Mouse (Mus musculus) cerebellum, adult (tissue): ENCODE measurements at regions not wholly inside any gene's neighbourhood (a gene's known extent, or its start where the extent isn't known, plus 50 kb on each side); places are given as distances from the start of the nearest gene placed in this dataset.

ENCODE experiments used
- ATAC-seq: cut with Nextera tagmentation; 2 replicates; pipeline ENCODE4 v1.9.2; 2017; ENCODE audit warnings: mild to moderate bottlenecking, moderate library complexity, mixed read lengths; ENCODE audit not compliant: insufficient number of reproducible peaks, low FRiP score, low TSS enrichment

GRCm38 (mm10) chr16:93147525-93148222 is 321.7 kb upstream of the Runx1 start:
- ATAC-seq, result no peak

- no peak for ATAC-seq
Measured at GRCm38 (mm10) chr16:93146812-93147211, 320.9 kb upstream of the Runx1 start.

DNA sequence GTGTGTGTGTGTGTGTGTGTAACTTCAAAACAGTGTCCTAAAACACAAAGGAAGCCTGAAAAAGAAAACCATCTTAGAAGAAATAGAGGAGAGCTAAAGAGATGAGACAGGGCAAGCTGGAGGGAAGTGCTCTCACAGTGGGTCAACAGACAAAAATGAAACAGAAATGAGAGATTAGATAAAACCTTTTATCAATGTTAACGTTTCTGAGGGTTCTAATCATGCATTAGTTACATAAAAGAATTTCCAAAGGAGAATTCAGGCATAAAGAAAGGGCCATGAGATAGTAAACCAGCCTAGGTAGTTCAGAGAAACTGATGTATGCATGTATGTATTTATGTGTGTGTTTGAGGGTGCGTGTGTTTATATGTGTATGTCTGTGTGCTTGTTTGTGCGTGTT is 319.7 kb upstream of the Runx1 start:
- no peak for ATAC-seq

DNA sequence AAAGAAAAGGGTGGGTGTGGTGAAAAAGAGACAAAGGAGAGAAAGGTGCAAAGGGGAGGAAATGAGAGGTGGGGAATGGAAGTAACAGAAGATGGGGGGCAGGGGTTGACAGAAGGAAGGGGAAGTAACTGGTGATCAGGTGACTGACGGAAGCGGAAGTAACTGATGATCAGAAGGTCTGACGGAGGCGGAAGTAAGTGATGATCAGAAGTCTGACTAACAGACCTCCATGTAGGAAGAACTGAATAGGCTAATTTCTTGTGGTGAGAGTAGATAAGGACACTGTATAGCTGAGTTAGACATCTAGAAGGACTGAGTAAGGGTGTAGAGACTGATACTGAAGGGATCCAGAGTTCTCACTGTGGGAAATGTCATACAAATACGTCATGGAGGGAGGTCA is 318.1 kb upstream of the Runx1 start:
- ATAC-seq, result no peak

DNA sequence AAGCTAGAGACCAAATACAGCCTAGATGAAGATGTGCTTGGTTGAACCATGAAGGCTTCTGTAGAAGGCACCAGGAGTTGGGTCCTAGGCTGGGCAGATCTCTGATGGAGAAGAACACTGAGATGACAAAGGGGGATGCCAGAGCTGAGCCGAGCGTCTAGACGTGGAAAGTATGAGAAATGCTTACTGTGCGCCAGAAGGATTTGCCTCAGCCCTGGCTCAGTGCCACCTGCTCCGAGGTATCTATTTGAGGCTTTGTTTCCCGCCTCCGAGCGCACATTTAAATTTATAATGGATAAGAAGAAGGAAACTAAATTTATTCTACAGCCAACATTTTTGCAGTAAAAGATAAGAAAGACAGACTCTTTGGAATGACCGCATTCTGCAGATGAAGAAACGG is 317.2 kb upstream of the Runx1 start:
- ATAC-seq, result no peak

DNA sequence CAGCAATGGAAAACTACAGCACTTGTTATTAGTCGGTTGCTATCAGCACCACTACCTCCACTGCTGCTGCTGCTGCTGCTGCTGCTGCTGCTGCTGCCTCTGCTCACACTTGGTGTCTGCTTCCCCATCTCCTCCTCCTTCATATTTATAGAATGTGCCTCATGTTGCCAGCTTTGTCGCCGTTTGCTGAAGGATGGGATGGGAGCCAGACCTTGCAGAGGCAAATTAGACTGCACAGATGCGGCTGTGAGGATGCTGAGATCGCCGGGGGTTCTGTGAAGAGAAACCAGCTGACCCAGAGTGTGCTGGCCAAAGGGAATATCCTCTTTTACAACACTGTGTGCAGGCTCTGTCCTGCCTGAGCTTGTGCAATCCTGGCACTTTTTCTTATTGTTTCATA is 316.0 kb upstream of the Runx1 start:
- no peak for ATAC-seq

GRCm38 (mm10) chr16:93140535-93141110 is 314.7 kb upstream of the Runx1 start:
- ATAC-seq, result no peak

GRCm38 (mm10) chr16:93137249-93137648 is 311.3 kb upstream of the Runx1 start:
- ATAC-seq, result 0 out of 2 replicates have a peak, but pooled peaks have one; percentile 31

- ATAC-seq, result no peak
Measured at GRCm38 (mm10) chr16:93131404-93131803, 305.5 kb upstream of the Runx1 start.

- no peak for ATAC-seq
Measured at GRCm38 (mm10) chr16:93130622-93131021, 304.7 kb upstream of the Runx1 start.

DNA sequence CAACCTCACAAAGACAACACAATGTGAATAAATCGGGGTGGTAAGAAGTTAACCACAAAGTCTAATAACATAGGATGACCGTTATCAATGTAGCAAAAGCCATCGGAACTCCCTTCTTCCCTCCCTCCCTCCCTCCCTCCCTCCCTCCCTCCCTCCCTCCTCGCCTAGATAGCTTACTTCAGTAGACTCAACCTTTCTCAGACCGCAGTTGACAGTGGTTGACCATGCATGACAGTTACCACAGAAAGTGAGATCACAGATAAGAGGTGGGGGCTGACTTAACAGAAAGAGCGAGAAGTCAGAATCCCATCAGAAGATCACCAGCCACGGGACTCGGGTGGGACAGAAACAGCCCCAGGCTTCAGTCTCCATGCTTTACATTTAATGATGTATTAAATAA is 297.8 kb upstream of the Runx1 start:
- no peak for ATAC-seq

DNA sequence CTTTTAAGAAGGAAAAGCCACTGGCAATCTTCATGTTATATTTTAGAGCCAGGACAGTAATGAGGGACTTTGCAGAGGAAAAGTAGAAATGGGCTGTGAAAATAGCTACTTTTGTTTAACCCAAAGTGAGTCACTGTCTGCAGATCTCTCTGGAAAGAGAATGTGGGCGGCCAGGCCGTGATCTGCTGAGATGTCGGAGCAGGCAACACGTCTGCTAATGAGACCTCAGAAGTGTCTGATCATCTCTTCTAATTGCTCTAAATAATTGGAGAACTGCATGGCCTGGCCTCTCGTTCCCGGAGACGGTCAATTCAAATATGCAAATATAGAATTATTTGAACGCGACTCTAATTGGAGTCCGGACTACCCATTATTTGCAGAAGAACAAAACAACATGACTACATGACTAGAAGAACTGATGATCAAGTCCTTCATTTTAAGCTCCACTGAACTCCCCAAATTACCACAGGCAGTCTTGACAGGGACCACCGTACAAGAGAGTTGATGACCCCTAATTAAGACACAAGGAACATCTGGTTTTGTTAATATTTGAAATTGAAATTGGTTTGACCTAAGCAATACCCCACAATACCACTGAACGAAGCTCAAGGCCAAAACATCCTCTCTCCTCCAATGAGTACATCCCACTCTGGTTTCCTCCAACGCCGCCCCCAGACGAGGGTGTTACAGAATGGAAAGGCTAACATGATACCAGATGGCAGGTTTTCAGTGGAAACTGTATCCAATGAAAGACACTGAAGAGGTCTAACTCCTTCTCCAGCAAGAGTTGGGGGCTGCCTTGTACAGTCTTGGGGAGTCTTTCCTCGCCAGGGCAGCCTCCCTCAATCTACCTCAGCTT is 290.4 kb upstream of the Runx1 start:
- no peak for ATAC-seq

- no peak for ATAC-seq
Measured at GRCm38 (mm10) chr16:93110912-93111311, 285.0 kb upstream of the Runx1 start.

- ATAC-seq, result no peak
Measured at GRCm38 (mm10) chr16:93110451-93110850, 284.5 kb upstream of the Runx1 start.

DNA sequence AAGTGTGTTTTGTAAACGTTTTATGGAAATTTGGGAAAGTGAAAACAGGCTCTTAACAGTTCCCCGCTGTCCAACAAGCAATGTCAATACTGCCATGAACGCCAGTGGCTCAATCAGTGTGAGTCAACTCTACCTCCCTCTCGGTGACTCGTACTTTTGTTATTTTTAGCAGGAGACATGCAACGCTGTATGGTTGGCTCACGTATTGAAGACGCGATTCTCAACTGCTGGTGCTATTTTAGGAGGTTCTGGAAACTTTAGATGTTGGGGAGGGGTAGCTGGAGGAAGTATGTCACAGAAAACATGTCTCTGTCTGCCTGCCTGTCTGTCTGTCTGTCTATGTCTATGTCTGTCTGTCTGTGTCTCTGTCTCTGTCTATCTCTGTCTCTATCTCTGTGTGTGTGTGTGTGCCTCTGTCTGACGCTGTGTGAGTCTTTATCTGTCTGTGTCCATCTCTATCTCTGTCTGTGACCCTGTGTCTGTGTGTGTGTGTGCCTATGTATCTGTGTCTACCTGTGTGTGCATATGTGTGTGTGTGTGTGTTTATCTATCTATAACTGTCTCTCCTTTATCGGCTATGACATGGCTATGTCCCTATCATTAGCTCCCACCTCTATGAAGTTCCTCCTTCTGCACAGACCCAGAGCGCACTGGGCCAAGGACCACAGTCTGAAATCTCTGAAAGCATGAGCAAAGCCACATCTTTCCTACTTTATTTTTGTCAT is 283.9 kb upstream of the Runx1 start:
- ATAC-seq, result no peak

- no peak for ATAC-seq
Measured at GRCm38 (mm10) chr16:93107524-93107845, 281.5 kb upstream of the Runx1 start.

DNA sequence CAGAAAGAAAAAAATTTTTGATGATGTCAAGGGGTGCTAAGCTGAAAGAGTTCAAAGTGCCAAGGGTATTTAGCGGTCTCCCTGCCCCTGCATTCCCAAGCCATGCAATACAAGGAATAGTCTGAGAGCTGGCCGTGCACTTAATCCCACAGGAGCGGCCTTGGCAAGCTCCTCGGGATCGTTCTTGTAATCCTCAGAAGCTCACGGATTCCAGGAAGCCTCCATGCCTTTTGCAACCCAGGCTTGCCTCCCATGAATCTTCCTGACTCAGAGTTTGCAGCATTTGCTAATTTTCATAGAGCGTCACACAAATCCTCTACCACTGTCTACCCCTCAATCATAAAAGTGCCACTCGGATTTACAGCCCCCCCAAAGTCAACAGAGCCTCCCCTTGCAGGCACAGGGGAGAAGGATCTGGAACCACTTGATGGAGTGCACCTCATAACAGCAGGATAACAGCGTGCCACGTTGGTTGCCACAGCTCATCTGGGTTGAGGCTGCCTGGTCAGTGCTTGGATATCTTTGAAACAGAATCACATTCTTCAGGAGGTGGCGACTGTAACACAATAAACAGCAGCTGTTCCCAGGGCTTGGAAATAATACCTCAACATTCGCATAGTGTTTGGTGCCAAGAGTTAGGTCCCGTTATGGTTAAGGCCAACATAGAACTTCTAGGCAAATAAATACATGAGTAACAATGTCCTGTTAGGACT is 281.0 kb upstream of the Runx1 start:
- no peak for ATAC-seq

GRCm38 (mm10) chr16:93102174-93102573 is 276.2 kb upstream of the Runx1 start:
- ATAC-seq, result no peak

DNA sequence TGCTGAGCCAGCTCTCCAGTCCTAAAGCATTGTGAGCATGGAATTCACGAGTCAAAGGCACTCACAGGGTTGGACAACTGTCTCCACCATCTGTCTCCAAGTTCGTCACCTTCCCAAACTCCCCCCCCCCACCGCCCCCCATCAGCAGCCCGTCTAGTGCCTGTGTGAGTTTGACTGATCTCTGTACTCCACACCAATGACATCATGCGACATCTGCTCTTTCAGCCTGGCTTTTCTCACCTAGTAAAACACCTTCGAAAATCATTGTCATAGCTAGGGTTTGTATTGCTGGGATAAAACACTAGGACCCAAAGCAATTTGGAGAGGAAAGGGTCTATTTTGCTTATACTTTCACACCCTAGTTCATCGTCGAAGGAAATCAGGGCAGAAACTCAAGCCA is 272.1 kb upstream of the Runx1 start:
- ATAC-seq, result no peak

DNA sequence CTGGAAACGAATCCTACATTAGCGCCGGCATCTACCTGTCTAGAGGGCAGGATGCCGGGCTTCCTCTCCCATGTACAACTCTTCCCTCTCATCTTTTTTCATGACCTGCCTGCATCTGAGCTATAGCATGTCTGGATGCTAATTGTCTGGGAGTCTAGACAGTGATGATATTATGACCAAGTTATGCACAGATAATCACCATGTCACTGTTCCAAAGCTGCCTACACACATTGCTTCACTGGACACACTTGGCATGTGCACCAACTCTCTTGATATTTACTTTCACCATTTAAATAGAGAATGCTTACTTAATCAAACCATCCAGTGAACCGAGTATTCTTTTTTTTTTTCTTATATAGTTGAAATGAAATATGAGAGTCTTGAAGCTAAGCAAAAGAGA is 270.2 kb upstream of the Runx1 start:
- no peak for ATAC-seq
